ENCODE assay signal across 8 mouse cellular contexts in the genomic region with DNA sequence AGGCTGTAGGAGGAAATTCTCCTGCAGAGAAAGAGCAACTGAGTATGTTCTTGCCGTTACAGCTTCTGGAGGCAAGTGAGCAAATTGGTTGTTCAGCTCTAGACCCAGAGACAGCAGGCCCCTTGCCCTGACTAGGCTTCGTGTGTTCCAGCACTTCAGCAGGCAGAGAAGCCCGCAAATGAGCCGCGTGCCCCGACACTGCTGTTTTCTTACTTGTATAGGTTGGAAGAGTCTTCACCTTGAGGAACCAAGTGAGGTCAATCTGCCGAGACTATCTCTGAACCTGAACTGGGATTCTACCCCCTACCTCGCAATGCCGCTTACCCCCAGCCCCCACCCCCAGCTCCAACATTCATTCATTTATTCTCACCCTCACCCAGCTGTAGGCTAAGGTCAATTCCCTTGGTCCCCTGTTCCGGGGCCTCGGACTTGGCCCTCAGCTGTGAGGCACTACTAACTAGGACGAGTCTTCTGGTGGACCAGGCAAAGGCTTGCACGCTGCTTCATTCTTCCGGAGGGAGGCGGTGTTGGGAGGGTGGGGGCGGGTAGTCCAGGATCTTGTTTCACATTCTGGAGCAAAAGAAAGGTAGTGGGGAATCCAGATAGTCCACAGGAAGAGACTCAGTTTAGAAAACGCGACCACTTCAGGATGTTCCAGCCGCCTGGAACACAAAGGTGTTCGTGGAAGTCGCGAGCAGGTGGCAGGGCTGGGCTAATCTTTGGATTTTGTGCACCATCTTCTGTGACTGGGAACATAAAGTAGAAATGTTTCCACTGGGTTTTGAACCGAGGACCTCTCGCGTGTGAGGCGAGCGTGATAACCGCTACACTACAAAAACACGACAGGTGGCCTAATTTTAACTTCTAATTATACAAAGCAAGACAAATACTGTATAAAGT. TPM values are rescaled to one million over a fixed set of nuclear protein-coding genes. Genes with fewer than 3 reads are reported as not detected.
DNase-seq lines count a peak whose midpoint lies in the region; ATAC-seq and TF ChIP-seq lines count a peak whose summit lies in the region.

No protein-coding gene starts in this region.

- H3K9me3 ChIP-seq in embryonic facial prominence, embryonic 14.5 days (ENCODE audit: control insufficient read depth, low read length): no peaks in the 10 kb centered on the region
- no peaks in the 10 kb centered on the region for H3K9me3 ChIP-seq in intestine, postnatal 0 days (ENCODE audit: control insufficient read depth)
- H3K9me3 ChIP-seq in midbrain, embryonic 15.5 days: no peaks in the 10 kb centered on the region

- peaks cover 23% of the 10 kb centered on the region for H3K27me3 ChIP-seq in embryonic facial prominence, embryonic 14.5 days (replicated peaks; ENCODE audit: control insufficient read depth, insufficient read depth, low read length)
- H3K27me3 ChIP-seq in intestine, postnatal 0 days (replicated peaks; ENCODE audit: control insufficient read depth, insufficient read depth, low read length): peaks cover 13% of the 10 kb centered on the region; the same call in 1 of the 2 replicates
- peaks cover 22% of the 10 kb centered on the region for H3K27me3 ChIP-seq in midbrain, embryonic 15.5 days (replicated peaks)

- peaks cover 4% of the 10 kb centered on the region; the same call in 1 of the 2 replicates for H3K4me1 ChIP-seq in embryonic facial prominence, embryonic 14.5 days (ENCODE audit: control insufficient read depth, insufficient read depth, low read length)
- H3K4me1 ChIP-seq in intestine, postnatal 0 days (replicated peaks; ENCODE audit: control insufficient read depth, insufficient read depth, low read length): no peaks in the 10 kb centered on the region
- H3K4me1 ChIP-seq in midbrain, embryonic 15.5 days: 0 out of 2 replicates have a peak, but pooled peaks cover 14% of the 10 kb centered on the region

- no peak for ATAC-seq in embryonic facial prominence, embryonic 14.5 days (ENCODE audit: low read depth)
- ATAC-seq in intestine, postnatal 0 days: no peak
- peak; percentile 69 for ATAC-seq in midbrain, embryonic 15.5 days (replicated peaks)

- H3K36me3 ChIP-seq in embryonic facial prominence, embryonic 14.5 days (ENCODE audit: control insufficient read depth, insufficient read depth, low read length): no peaks in the 10 kb centered on the region
- H3K36me3 ChIP-seq in intestine, postnatal 0 days (ENCODE audit: control insufficient read depth, insufficient read depth): no peaks in the 10 kb centered on the region
- no peaks in the 10 kb centered on the region for H3K36me3 ChIP-seq in midbrain, embryonic 15.5 days (replicated peaks)

- no peak overlapping the region for H3K27ac ChIP-seq in left cerebral cortex, adult 2 months
- H3K27ac ChIP-seq in embryonic facial prominence, embryonic 14.5 days (replicated peaks; ENCODE audit: low read depth, low read length): no peak overlapping the region
- no peak overlapping the region for H3K27ac ChIP-seq in intestine, postnatal 0 days (ENCODE audit: low read depth, low read length)
- H3K27ac ChIP-seq in midbrain, embryonic 15.5 days: no peak overlapping the region

- H3K4me2 ChIP-seq in embryonic facial prominence, embryonic 14.5 days (ENCODE audit: low read depth, low read length): peak overlapping the region; percentile 70
- H3K4me2 ChIP-seq in intestine, postnatal 0 days (replicated peaks; ENCODE audit: low read depth): peak overlapping the region; percentile 64
- H3K4me2 ChIP-seq in midbrain, embryonic 15.5 days: peak overlapping the region; percentile 54

- TF ChIP-seq CTCF in left cerebral cortex, adult 2 months (IDR thresholded peaks at IDR 0.05): peak; percentile 30
- TF ChIP-seq CTCF in intestine, postnatal 0 days (IDR thresholded peaks at IDR 0.05; ENCODE audit: low read depth): peak; percentile 13; the same call in 1 of the 2 replicates

- DNase-seq in left cerebral cortex, adult 2 months (ENCODE audit: extremely low spot score in 1 of 2, low spot score in 2 of 2): peak; percentile 68 to 72
- no peak for DNase-seq in left cerebral cortex, adult 11 months (ENCODE audit: low spot score)
- DNase-seq in brain, adult 2 months (ENCODE audit: low read depth, low spot score): peak; percentile 69
- no peak for DNase-seq in embryonic facial prominence, embryonic 14.5 days (ENCODE audit: low spot score)
- DNase-seq in T-cell, adult 2 months (ENCODE audit: low spot score): no peak
- DNase-seq in kidney, adult 8-10 months: no peak

- peak overlapping the region; percentile 51 for H3K4me3 ChIP-seq in left cerebral cortex, adult 2 months
- peak overlapping the region; percentile 39 for H3K4me3 ChIP-seq in embryonic facial prominence, embryonic 14.5 days (ENCODE audit: low read depth, low read length)
- H3K4me3 ChIP-seq in intestine, postnatal 0 days (ENCODE audit: low read depth, low read length): peak overlapping the region; percentile 33
- peak overlapping the region; percentile 41 for H3K4me3 ChIP-seq in midbrain, embryonic 15.5 days

- peak overlapping the region; percentile 37; the same call in 1 of the 2 replicates for H3K9ac ChIP-seq in embryonic facial prominence, embryonic 14.5 days (ENCODE audit: low read depth, low read length)
- no peak overlapping the region for H3K9ac ChIP-seq in intestine, postnatal 0 days (ENCODE audit: low read depth, low read length)
- 0 out of 2 replicates have a peak overlapping the region, but pooled peaks have one; percentile 7 for H3K9ac ChIP-seq in midbrain, embryonic 15.5 days

- WGBS in embryonic facial prominence, embryonic 14.5 days: 2% methylated on average over 29 of the region's 29 CpGs
- WGBS in intestine, postnatal 0 days: 10% methylated on average over 29 of the region's 29 CpGs
- WGBS in midbrain, embryonic 15.5 days: 5% methylated on average over 29 of the region's 29 CpGs

- intact Hi-C loops in left cerebral cortex, adult 2 months (cut with DNase I): loop anchor here (1.0 to 5.0 kb wide), 3 partner anchors 10 to 1701 kb away; no protein-coding TSS in a partner anchor

RNA-seq across cellular contexts. Expression of gene Abt1, which starts 12.1 kb away (rescaled TPM):
- total RNA-seq in left cerebral cortex, adult 2 months (2021): 1 to 10 TPM; 8.9 to 9.8 TPM
- polyA plus RNA-seq in embryonic facial prominence, embryonic 14.5 days (2014; fragmentation: Nextera tagmentation; extraction: Ambion mirVana): 10.3 and 11.6 TPM in 2 replicates
- 5.1 and 5.6 TPM in 2 replicates for polyA plus RNA-seq in intestine, postnatal 0 days (2015; fragmentation: Nextera tagmentation; extraction: Ambion mirVana)
- polyA plus RNA-seq in midbrain, embryonic 15.5 days (2015; fragmentation: Nextera tagmentation; extraction: Ambion mirVana): 9.8 and 9.9 TPM in 2 replicates

RNA-seq across cellular contexts. Expression of gene Zfp322a, which starts 42.6 kb away (rescaled TPM):
- 10 to 100 TPM; 29.8 to 33.3 TPM for total RNA-seq in left cerebral cortex, adult 2 months (2021)
- 40.2 and 44.9 TPM in 2 replicates for polyA plus RNA-seq in embryonic facial prominence, embryonic 14.5 days (2014; fragmentation: Nextera tagmentation; extraction: Ambion mirVana)
- polyA plus RNA-seq in intestine, postnatal 0 days (2015; fragmentation: Nextera tagmentation; extraction: Ambion mirVana): 15.6 and 17.2 TPM in 2 replicates
- 52.2 and 55.1 TPM in 2 replicates for polyA plus RNA-seq in midbrain, embryonic 15.5 days (2015; fragmentation: Nextera tagmentation; extraction: Ambion mirVana)

RNA-seq across cellular contexts. Expression of gene Btn1a1, which starts 54.1 kb away (rescaled TPM):
- total RNA-seq in left cerebral cortex, adult 2 months (2021): not detected
- polyA plus RNA-seq in embryonic facial prominence, embryonic 14.5 days (2014; fragmentation: Nextera tagmentation; extraction: Ambion mirVana): 0.18 TPM in 1 of 2 replicates, not detected in the other
- polyA plus RNA-seq in intestine, postnatal 0 days (2015; fragmentation: Nextera tagmentation; extraction: Ambion mirVana): not detected in 2 replicates
- polyA plus RNA-seq in midbrain, embryonic 15.5 days (2015; fragmentation: Nextera tagmentation; extraction: Ambion mirVana): 0.09 and 0.25 TPM in 2 replicates

Comparison
In these comparisons a context has a peak if more than half of its experiments do, and no peak if none do; other contexts are left out.
1. DNase-seq: peak in left cerebral cortex, adult 2 months (2 of 2) and brain, adult 2 months (single experiment); none in left cerebral cortex, adult 11 months (single experiment), embryonic facial prominence, embryonic 14.5 days (single experiment), T-cell, adult 2 months (single experiment) and kidney, adult 8-10 months (0 of 2).
2. Peak in every context shown above with its lines, with median percentiles within 50 percentile points of each other: H3K4me3 ChIP-seq and H3K4me2 ChIP-seq.